Mouse (Mus musculus): ENCODE data around the gene Sept9.

DNA sequence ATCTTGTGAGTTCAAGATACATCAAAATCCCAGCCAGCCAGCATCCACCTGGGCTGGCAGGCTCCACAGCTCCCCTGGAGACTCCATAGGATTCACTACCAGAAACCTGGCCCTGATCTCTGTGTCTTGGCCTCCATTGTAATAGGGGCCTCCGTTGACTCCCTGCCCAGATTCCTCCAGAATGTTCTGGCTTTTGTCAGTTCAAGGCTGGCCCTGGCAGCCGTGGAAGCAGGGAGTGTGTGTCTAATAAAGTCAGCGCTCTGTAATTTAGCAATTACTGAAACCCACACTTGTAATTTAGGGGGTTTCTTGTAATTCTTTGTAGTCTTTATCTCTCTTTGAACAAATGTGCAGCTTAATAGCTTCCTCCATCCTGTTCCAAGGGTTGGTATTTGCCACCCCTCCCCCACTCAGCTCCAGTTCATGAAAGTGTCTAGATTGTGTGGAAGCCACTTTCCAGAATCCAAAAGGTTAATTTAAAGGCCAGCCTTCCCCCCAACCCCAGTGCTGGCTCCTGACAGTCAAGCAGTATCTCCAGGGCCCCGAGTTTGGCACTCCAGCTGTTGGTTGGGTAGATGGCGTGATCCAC lies 170.9 kb downstream of the Sept9 start:
- TF ChIP-seq CTCF (IDR thresholded peaks at IDR 0.05; ENCODE audit: control insufficient read depth, insufficient read depth, insufficient replicate concordance, low read depth, low read length): no peak
- no peak for TF ChIP-seq POLR2A (IDR thresholded peaks at IDR 0.05; ENCODE audit: control insufficient read depth, low read depth, low read length)
